Mouse (Mus musculus) right cerebral cortex, postnatal 36 days (tissue): ENCODE results near the gene Hoxa4.

ENCODE experiments used
- DNase-seq, 2 experiments: peaks; one replicate each; pipeline ENCODE4 v3.0.0; 2022; ENCODE audit warnings: low spot score in 2 of 2, mixed read lengths in 1 of 2

Gene Hoxa4

GRCm38 (mm10) chr6:52180213-52180710 lies 11.3 kb downstream of the Hoxa4 start:
- DNase-seq = no peak

DNA sequence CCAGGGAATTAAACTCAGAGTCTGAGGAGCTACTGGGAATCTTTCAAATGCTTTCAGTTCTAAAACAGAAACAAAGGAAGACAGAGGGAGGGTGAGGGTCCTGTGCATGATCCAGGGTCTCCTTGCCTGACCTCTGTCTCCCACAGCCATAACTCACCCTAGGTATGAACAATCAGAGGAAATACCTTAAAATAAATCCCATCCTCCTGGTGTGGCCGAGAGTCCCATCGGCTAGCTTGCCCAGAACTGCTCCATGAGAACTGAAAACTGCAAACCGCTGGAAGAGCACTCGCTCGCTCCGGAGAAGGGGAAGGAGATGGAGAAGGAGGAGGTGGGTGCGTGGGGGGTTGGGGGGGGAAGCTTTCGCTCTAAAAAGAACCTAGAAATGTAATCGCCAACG lies 11.9 kb downstream of the Hoxa4 start:
- DNase-seq = no peak

DNA sequence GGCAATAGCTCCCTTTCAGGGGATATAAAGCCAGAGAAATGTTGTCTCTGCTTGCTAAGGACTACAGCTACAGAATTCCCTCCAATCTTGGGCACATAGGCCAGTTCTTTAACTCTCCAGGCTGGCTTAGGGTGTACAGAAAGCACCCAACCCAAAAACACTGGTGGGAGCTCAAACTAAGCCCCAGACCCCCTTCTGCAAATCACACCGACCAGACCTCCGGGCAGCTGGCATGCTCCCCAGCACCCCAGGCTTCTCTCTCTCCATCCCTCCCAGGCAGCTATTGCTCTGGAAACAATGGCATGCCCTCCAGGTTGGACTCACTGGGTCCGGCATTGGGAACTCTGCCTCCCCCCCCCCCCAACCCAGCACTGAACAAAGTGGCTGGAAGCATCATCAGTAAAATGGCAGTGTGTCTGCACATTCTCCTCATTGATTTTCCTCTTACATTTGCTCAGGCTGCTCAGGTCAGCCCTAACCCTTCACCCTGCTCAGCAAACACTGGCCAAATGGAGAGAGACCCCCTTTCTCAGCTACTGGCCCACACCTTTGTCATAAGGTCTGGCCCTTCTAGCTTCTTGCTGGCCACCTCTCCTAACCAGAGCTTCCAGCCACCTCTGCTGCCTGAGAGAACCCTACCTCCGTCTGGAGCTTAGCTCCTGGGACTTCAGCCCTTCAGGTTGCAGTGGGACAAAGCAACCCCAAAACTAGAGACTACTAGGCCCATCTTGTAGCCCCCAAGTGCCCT lies 12.5 kb downstream of the Hoxa4 start:
- no peak for DNase-seq

DNA sequence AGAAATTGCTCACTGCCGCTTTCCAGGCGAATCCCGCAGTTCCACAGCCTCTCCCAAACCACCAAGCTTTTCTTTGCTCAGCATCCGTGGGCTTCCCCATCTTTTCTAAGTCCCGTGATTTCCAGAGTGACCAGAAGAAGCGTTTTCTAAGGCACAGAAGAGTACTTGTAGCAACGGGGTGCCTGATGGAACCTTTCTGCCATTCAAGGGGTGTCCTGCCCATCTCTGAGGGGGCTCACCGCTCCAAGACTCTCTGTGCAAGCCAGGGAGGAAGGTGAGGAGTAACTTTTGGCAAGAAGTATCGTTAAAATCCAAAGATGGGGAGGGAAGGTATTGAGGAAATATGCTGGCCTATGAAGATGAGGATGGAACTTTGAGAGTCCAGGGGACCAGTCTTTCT lies 13.7 kb downstream of the Hoxa4 start:
- DNase-seq = no peak

DNA sequence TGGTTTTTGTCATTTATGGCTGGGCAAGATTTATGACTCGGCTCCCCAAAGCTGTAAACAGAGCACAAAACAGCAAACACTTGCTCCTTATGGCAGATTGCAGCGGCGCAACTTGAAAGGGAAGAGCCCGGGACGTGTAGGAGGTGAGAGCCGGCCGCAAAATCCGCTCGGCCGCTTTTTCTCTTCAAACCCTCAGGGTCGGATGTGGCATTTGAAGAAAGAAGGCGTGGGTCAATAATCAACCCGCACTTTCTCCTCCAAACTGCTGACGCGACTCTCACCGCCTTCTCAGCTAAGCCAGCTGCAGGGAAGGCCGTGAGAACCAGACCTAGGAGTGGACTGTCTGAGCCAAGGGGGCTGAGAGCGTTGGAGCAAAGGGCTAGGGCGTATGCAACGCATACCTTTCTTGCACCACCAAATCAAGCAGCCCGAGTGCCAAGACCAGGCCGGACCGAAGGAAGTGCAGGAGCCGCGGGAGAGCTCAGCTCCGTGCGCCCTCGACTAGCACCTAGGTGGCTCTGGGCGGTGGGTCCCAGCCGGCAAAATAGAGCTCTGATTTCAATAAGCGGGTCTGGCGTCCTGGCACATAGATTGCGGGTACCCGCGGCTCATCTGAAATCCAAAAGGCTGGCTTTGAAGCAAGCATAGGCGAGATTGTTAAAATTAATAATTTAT lies 14.4 kb downstream of the Hoxa4 start, which contains the start of gene 5730596B20Rik:
TSS of gene 5730596B20Rik (plus strand) at position 438 of the 675 bp plus-strand sequence.
- no peak for DNase-seq

DNA sequence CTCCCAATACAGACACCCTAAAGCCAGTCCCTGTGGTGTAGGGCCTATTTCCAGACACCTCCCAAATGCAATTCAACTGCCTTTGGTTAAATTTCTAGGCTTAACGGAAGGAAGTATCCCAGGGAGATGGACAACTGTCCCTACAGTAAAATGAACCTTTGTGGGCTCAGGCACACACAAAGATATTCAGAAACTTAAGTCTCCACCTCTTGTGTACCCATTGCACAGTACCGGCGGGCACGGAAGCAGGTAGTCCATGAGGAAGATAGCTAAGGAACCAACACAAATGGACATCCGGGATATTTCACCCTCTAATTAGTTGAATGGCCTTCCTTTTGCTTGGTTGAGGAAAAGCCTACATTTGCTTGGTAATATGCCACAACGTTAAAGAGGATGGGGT lies 15.2 kb downstream of the Hoxa4 start:
- no peak for DNase-seq

DNA sequence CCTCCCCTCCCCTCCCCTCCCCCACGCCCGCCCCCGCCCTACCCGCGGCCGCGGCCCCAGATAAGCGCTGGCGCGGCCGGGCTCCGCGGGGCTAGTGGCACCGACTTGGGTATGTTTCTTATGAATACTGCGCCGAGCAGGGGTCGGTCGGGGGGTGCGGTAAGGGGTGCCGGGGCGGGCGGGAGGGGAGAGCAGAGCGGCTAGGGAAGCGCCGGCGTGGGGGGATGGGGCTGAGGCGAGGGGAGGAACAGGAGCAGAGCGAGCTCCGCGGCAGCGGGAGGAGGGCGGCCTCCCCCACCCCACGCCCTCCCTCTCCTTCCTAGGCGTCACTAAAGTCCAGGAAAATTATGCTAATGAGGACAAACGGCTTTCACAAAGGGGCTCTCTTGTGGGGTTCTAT lies 15.7 kb downstream of the Hoxa4 start:
- no peak for DNase-seq

- no peak for DNase-seq
These were observed 16.4 kb downstream of the Hoxa4 start for GRCm38 (mm10) chr6:52174968-52175751.

GRCm38 (mm10) chr6:52173648-52174047 lies 17.9 kb downstream of the Hoxa4 start:
- DNase-seq = no peak

- DNase-seq = no peak
These were observed 19.1 kb downstream of the Hoxa4 start for GRCm38 (mm10) chr6:52172501-52172900.

DNA sequence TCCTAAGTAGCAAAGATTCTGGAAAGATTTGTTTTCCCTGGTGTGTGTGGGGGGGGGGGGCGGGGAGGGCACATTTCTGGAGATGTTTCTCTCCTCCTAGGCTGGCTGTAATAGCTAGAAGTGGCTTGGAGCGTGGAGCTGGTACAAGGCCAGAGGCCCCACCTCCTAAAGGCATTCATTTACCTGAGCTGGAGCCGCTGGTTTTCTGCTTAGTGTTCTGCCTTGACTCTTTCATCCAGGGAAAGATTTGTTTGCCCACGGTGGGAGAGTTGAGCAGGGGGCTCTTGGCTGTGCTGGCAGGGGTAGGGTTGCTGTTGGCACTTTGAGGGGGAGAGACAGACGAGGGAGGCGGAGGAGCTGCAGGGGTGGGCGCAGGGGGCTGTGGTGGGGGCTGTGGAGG lies 19.6 kb downstream of the Hoxa4 start:
- DNase-seq = no peak

- no peak for DNase-seq
These were observed 20.2 kb downstream of the Hoxa4 start for GRCm38 (mm10) chr6:52171331-52171730.

DNA sequence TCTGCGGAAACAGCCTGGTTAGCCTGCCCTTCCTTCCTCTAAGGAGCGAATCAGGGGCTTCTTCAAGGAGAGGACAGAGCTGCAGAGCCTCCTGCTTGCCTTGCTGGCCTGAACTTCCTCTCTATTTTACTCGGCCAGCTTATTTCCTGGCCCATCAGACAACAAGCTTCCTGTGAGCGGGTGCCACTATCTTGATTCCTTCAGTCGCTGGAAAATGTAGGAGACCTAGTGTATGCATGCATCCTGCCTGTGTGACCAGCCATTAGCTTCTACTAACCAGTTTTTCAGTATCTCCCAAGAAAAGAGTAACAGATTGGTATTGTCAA lies 20.7 kb downstream of the Hoxa4 start:
- no peak for DNase-seq

GRCm38 (mm10) chr6:52170166-52170897 lies 21.2 kb downstream of the Hoxa4 start:
- DNase-seq = no peak

DNA sequence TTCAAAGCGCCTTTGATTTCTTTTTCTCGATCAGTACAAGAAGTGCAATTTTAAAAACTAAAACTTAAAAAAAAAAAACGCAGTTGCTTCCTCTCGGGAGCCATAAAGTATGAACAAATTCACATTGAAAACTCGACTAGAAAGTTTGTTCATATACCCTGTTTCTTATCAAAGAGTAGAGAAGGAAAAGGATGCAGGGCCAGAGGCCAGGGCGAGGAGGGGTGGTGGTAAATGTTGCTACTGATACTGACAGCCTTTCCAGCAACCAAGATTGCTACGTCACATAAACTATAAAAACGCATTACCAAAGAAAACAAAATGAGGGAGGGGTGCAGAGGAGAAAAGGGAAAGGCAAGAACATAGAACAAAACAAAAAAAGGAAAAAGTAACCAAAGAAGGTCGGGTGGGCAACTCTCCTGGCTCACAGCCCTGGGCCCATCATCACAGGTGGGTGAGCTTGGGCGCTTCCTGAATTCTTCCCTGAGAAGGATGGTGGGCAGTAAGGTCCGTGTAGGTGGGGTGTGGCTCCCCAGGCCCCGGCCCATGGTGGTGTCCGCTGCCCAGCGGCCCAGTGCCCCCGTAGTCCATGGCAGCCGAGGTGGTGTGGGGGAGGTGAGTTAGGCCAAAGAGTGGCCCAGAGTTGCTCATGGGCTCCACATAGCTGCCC lies 21.9 kb downstream of the Hoxa4 start:
- DNase-seq = no peak

DNA sequence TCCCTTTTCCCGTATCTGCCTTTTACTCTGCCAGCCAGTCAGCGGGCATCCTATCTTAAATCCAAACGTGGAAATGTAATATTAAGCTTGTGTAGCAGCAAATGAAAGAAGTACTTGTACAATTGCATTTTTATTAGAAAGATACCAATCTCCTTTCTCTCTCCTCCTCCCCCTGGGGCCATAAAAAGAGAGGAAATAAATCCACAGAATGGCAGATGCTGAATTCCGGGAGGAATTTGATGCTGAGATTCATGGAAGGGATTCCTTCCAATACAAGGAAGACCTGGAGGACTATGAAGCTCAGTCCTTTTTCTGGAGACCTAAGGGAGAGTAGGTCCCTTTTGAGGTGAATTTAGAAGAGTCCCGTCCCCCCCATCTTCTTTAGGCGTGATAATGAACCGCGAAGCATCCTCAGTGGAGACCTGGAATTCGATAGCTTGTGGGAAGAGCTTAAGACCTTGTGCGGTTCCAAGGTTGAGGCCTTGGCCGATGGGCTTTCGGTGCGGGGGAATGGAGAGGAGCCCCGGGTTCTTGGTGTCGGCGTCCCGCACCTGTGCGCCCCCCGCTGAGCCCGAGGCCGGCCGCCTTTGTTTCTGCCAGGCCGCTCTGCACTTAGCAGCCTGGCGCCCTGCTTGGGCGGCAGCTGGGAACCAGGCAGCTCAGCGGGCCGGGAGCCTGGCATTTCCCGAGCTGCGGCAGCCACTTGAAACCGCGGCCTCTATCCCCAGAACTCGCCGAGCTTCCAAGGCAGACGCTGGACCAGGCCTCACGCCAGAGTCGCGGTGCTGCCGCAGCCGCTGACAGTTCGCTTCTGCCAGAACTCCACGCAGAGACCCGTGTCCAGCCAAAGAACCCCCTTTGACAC lies 23.1 kb downstream of the Hoxa4 start:
- DNase-seq = no peak

DNA sequence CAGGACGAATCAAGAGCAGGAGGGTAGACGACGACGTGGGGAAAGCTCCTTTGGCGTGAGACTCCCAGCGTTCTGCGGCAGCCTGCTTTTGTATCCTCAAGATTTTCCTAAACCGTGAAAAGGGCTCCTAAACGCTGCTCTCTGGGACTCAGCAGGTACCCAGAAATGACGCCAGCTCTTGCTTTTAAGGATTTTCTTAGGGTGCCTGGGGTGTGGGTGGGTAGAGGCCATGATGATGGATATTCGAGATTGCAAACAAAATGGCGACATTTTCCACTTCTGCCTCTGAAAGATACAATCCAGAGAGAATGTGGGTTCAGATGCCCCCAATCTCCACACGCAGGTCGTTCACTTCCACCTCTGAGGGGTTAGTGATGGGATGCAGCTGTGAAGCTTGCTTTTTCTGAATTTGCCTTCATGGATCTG lies 23.8 kb downstream of the Hoxa4 start:
- DNase-seq = no peak

DNA sequence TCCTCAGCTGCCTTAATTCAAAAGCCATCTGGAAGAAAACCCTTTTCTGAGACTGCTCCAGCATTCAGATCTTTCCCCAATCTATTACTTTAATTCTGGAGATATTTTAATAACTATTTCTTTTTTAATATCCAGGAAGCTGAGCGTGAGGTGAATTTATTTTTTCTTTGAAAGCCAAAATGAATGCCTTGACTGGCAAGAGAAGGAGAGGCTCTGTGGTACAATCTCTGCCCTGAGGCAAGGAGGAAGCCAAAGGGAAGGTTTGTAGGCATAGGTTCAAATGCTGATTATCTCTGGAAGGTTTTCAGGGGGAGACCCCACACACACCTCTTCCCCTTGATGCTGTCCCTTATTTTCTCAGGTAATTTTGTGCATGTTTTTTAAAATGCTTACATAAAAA lies 24.4 kb downstream of the Hoxa4 start:
- DNase-seq = no peak

- no peak for DNase-seq
These were observed 25.0 kb downstream of the Hoxa4 start for GRCm38 (mm10) chr6:52166431-52167077.
